ENCODE assay signal across 22 mouse cellular contexts in genomic region chr3:130615625-130616024, GRCm38 (mm10). TPM values are rescaled to one million over a fixed set of nuclear protein-coding genes. Genes with fewer than 3 reads are reported as not detected.
"Had no signal": no experiment of that assay in that cellular context is flagged by ENCODE, and none has a peak within 500 bp of the region (broad histone marks: within the 10 kb centered on the region; RNA-seq: fewer than 3 reads in every experiment).

No protein-coding gene starts in this region.

- H3K4me3 ChIP-seq: megakaryocyte, embryonic 14.5 days; midbrain, embryonic 13.5 days; midbrain, embryonic 15.5 days; neural tube, embryonic 12.5 days; stomach, embryonic 15.5 days had no signal

- H3K4me1 ChIP-seq: midbrain, embryonic 15.5 days; stomach, embryonic 15.5 days had no signal

- H3K9me3 ChIP-seq: midbrain, embryonic 13.5 days; midbrain, embryonic 15.5 days; neural tube, embryonic 12.5 days; stomach, embryonic 15.5 days had no signal

- H3K9ac ChIP-seq: lung, embryonic 14.5 days; midbrain, embryonic 13.5 days; midbrain, embryonic 15.5 days; neural tube, embryonic 12.5 days; stomach, embryonic 15.5 days had no signal

- H3K36me3 ChIP-seq: midbrain, embryonic 13.5 days; midbrain, embryonic 15.5 days; neural tube, embryonic 12.5 days; stomach, embryonic 15.5 days had no signal

- H3K4me2 ChIP-seq: lung, embryonic 14.5 days; midbrain, embryonic 11.5 days; midbrain, embryonic 13.5 days; midbrain, embryonic 15.5 days; neural tube, embryonic 12.5 days; stomach, embryonic 15.5 days had no signal

- H3K27ac ChIP-seq: macrophage; midbrain, embryonic 13.5 days; midbrain, embryonic 15.5 days; neural tube, embryonic 12.5 days; stomach, embryonic 15.5 days; stomach, postnatal 0 days had no signal

- H3K27me3 ChIP-seq: midbrain, embryonic 13.5 days; midbrain, embryonic 15.5 days; neural tube, embryonic 12.5 days; stomach, embryonic 15.5 days had no signal

- DNase-seq: lung, adult 18-20 months; lung, embryonic 14.5 days; lung, postnatal 14 days; lung, postnatal 36 days; right cerebral cortex, postnatal 14 days; thymus, adult 2 months; thymus, postnatal 25 days; thymus, postnatal 4 days had no signal

- ATAC-seq: midbrain, embryonic 13.5 days; midbrain, embryonic 15.5 days had no signal

RNA-seq across cellular contexts. Expression of gene Etnppl, which starts 1.6 kb away (rescaled TPM):
- polyA plus RNA-seq: lung, embryonic 14.5 days; lung, embryonic 16.5 days; macrophage; midbrain, embryonic 11.5 days; midbrain, embryonic 13.5 days; midbrain, embryonic 15.5 days; midbrain, postnatal 0 days; neural tube, embryonic 14.5 days; spleen, adult 2 months; testis, adult 2 months; thymus, adult 2 months; urinary bladder, adult 2 months had no signal
